Mouse (Mus musculus): Measurements from ENCODE around the gene H2-Q1. TPM values are rescaled to one million over a fixed set of nuclear protein-coding genes. Genes with fewer than 3 reads are reported as not detected.
"Not testable (repeated sequence)": the region's sequence is repeated elsewhere in the genome, so short reads cannot be mapped to it uniquely, and the experiment has no call there.

The H2-Q1 gene
- polyA plus RNA-seq, 2 experiments from 2014 or later: 0.13 TPM; not detected in 1

DNA sequence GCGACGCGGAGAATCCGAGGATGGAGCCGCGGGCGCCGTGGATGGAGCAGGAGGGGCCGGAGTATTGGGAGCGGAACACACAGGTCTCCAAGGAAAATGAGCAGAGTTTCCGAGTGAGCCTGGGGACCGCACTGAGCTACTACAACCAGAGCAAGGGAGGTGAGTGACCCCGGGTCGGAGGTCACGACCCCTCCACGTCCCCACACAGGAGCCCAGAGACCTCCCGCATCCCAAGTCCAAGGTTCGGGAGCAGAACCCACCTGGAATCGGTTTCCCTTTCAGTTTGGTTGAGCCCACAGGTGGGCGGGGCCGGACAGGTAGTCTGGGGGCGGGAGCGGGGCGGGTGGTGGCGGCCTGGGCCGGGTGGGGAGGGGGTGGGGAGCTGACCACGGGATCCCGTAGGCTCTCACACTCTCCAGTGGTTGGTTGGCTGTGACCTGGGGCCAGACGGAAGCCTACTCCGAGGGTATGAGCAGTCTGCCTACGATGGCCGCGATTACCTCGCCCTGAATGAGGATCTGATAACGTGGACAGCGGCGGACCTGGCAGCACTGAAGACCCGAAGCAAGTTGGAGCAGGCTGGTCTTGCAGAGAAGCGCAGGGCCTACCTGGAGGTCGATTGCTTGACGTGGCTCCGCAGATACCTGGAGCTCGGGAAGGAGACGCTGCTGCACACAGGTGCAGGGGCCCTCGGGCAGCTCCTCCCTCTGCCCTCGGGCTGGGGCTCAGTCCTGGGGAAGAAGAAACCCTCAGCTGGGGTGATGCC, 22.7 kb downstream of the H2-Q1 start:
- ATAC-seq: peak; percentile 60

DNA sequence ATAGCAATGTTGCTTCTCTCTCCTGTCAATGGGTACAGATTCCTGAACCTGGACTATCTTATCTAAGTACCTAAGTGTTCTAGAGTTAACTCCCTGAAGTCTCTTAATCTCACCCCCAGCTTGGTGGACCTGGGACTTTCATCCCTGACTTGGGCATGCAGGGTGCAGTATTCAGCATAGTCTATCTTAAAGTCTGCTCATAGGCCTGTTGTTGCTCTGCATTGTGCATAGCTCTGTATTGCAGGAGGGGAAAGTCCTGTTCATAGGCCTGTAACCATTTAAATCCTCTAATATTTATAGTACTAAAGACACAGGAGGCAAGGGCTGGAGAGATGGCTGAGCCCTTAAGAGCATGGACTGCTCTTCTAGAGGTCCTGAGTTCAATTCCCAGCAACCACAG, 27.5 kb downstream of the H2-Q1 start:
- not testable (repeated sequence) for ATAC-seq

DNA sequence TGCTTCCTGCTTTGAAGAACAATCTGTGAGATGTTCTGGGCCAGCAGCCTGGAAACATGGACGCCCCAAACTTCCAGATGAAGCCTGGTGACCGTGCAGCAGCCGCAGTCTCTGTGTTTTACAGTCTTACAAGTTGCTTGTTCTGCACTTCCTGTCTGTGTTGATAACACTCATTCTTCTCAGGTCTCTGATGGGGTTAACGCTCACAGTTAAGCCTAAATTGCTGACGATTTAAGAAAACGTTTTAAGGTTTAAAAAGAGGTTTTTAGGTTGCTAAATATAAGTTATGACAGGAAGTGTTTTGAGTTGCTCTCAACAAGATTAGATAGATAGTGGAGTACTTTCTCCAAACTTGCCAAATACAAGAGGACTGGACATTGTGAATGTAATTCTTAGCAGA, 33.1 kb downstream of the H2-Q1 start:
- ATAC-seq: peak; percentile 85

DNA sequence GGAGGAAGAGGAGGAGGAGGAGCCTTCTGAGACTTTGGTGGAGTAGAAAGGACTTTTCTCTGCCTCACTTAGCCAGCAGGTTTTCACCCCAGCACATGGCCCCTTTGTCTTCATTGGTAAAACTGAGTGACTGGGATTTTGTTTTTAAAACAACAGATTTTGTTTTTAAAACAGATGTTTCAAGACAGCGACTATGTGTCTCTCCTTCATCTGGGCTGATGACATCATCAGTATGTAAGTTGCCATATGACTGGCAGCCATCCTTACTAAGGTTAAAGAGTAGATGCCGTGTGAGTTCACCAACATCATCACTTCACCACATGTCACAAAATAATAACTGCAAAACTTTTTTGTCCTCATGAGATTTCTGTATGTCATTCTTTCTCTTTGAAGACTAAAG, 33.9 kb downstream of the H2-Q1 start:
- peak; percentile 33 for ATAC-seq

DNA sequence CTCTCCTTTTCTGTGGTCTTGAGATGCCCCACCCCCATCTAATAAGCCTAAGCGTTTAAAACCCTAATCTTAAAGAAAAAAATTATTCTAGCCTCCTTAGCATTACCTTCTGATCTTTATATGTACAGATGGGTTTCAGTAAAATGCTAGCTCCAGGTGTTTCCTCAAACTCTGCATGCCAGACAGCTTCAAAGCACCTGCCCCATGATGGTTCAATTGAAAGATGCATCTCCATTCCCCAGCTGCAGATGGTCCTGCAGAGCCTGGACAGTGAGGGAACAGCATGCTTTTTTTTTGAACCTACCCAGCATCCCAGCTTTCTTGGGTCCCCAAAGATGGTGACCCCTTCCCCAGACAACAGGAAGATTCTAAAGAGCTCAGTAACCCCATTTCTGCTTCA, 36.9 kb downstream of the H2-Q1 start:
- ATAC-seq: no peak

DNA sequence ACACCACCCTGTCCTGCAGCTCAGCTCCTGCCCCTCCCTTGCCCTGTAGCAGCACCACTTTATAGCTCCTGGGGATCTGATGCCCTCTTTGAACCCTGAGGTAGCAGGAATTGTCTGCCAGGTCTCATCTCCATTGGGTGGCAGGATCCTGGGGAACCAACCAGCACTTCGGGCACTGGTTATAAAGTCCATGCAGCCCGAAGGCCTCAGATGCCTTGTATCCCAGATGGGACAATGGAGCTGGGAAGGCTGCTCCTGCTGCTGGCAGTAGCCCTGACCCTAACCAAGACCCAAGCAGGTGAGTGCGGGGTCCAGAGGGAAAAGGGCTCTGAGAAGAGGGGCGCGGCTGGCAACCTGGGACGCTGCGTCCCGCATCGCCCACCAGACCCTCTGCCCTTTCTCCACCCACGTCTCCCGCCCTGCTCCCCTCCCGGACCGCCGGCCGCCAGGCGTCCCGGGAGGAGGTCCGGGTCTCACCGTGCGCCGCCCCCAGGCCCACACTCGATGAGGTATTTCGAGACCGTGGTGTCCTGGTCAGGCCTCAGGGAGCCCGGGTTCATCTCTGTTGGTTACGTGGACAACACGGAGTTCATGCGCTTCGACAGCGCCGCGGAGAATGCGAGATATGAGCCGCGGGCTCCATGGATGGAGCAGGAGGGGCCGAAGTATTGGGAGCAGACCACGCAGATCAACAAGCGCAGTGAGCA, 38.7 kb downstream of the H2-Q1 start:
- no peak for ATAC-seq

DNA sequence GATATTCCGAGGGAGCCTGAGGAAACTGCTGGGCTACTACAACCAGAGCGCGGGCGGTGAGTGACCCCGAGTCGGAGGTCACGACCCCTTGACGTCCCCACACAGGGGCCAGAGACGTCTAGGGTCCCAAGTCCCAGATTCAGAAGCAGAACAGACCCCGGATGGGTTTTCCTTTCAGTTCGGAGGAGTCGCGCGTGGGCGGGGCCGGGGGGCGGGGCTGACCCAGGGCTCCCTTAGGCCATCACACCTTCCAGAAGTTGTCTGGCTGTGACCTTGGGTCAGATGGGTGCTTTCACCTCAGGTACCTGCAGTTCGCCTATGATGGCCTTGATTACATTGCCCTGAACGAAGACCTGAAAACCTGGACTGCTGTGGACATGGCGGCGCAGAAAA, 39.3 kb downstream of the H2-Q1 start:
- ATAC-seq: peak; percentile 41

Other genes with a start within 250 kb of the H2-Q1 start
- gene Ly6g6e, start 243.5 kb upstream of the H2-Q1 start, polyA plus RNA-seq (2017; shearing (Covaris generic)): not detected
- gene Ly6g6d, start 242.3 kb upstream of the H2-Q1 start, polyA plus RNA-seq (2017; shearing (Covaris generic)): not detected
- gene Ly6g6f, start 234.8 kb upstream of the H2-Q1 start, polyA plus RNA-seq (2017; shearing (Covaris generic)): not detected
- 10 to 100 TPM; 23.5 to 27.2 TPM for gene Abhd16a, start 231.1 kb upstream of the H2-Q1 start, polyA plus RNA-seq (2017; shearing (Covaris generic))
- gene Ly6g5c, start 212.1 kb upstream of the H2-Q1 start, polyA plus RNA-seq (2017; shearing (Covaris generic)): not detected
- 1 to 10 TPM; 2.5 to 2.8 TPM for gene Ly6g5b, start 205.0 kb upstream of the H2-Q1 start, polyA plus RNA-seq (2017; shearing (Covaris generic))
- 10 to 100 TPM; 80.4 to 86.0 TPM for gene Gpank1, start 198.9 kb upstream of the H2-Q1 start, polyA plus RNA-seq (2017; shearing (Covaris generic))
- gene Csnk2b, start 198.4 kb upstream of the H2-Q1 start, polyA plus RNA-seq (2017; shearing (Covaris generic)): 100 to 1,000 TPM; 243 to 284 TPM
- 10 to 100 TPM; 24.2 to 33.4 TPM for gene D17H6S53E, start 194.0 kb upstream of the H2-Q1 start, polyA plus RNA-seq (2017; shearing (Covaris generic))
- gene Apom, start 188.4 kb upstream of the H2-Q1 start, polyA plus RNA-seq (2017; shearing (Covaris generic)): under 1 TPM in 1 of 2 experiments, not detected in 1; 0.32 TPM
- 10 to 100 TPM; 16.9 to 31.5 TPM for gene Bag6, start 185.2 kb upstream of the H2-Q1 start, polyA plus RNA-seq (2017; shearing (Covaris generic))
- 10 to 100 TPM; 43.0 to 75.1 TPM for gene Prrc2a, start 155.5 kb upstream of the H2-Q1 start, polyA plus RNA-seq (2017; shearing (Covaris generic))
- gene Aif1, start 144.3 kb upstream of the H2-Q1 start, polyA plus RNA-seq (2017; shearing (Covaris generic)): 1 to 10 TPM; 1.8 to 3.7 TPM
- gene Lst1, start 132.0 kb upstream of the H2-Q1 start, polyA plus RNA-seq (2017; shearing (Covaris generic)): 10 to 100 TPM in 1 of 2 experiments, 1 to 10 TPM in 1; 7.3 to 10.0 TPM
- gene Ltb, start 126.0 kb upstream of the H2-Q1 start, polyA plus RNA-seq (2017; shearing (Covaris generic)): 100 to 1,000 TPM; 154 to 344 TPM
- 10 to 100 TPM; 15.3 to 23.5 TPM for gene Tnf, start 118.4 kb upstream of the H2-Q1 start, polyA plus RNA-seq (2017; shearing (Covaris generic))
- 10 to 100 TPM; 82.7 to 99.0 TPM for gene Lta, start 115.1 kb upstream of the H2-Q1 start, polyA plus RNA-seq (2017; shearing (Covaris generic))
- gene Gm16181, start 99.6 kb upstream of the H2-Q1 start, polyA plus RNA-seq (2017; shearing (Covaris generic)): 1 to 10 TPM in 1 of 2 experiments, under 1 TPM in 1; 0.79 to 1.4 TPM
- gene Atp6v1g2, start 86.7 kb upstream of the H2-Q1 start, polyA plus RNA-seq (2017; shearing (Covaris generic)): 1 to 10 TPM; 6.3 to 8.2 TPM
- 1 to 10 TPM; 2.0 to 2.2 TPM for gene Nfkbil1, start 84.6 kb upstream of the H2-Q1 start, polyA plus RNA-seq (2017; shearing (Covaris generic))
- 100 to 1,000 TPM; 255 to 357 TPM for gene Ddx39b, start 78.7 kb upstream of the H2-Q1 start, polyA plus RNA-seq (2017; shearing (Covaris generic))
- gene H2-D1, start 57.7 kb upstream of the H2-Q1 start, polyA plus RNA-seq (2017; shearing (Covaris generic)): 1,000 to 10,000 TPM; 4,417 to 6,162 TPM
- gene H2-Q2, start 21.8 kb downstream of the H2-Q1 start, polyA plus RNA-seq (2017; shearing (Covaris generic)): 10 to 100 TPM in 1 of 2 experiments, 1 to 10 TPM in 1; 9.8 to 10.8 TPM
- gene H2-Q4, start 59.2 kb downstream of the H2-Q1 start, polyA plus RNA-seq (2017; shearing (Covaris generic)): 10 to 100 TPM; 14.0 to 16.4 TPM
- 100 to 1,000 TPM; 488 to 605 TPM for gene H2-Q6, start 104.4 kb downstream of the H2-Q1 start, polyA plus RNA-seq (2017; shearing (Covaris generic))
- gene H2-Q7, start 118.8 kb downstream of the H2-Q1 start, polyA plus RNA-seq (2017; shearing (Covaris generic)): 1,000 to 10,000 TPM; 1,046 to 1,058 TPM
- gene H2-Q10, start 149.7 kb downstream of the H2-Q1 start, polyA plus RNA-seq (2017; shearing (Covaris generic)): 10 to 100 TPM; 15.0 to 23.6 TPM
- under 1 TPM in 1 of 2 experiments, not detected in 1; 0.31 TPM for gene Pou5f1, start 185.6 kb downstream of the H2-Q1 start, polyA plus RNA-seq (2017; shearing (Covaris generic))
- gene Tcf19, start 196.4 kb downstream of the H2-Q1 start, polyA plus RNA-seq (2017; shearing (Covaris generic)): 10 to 100 TPM; 17.1 to 22.0 TPM
- gene Cchcr1, start 196.7 kb downstream of the H2-Q1 start, polyA plus RNA-seq (2017; shearing (Covaris generic)): 1 to 10 TPM; 5.5 to 7.6 TPM
- gene Psors1c2, start 212.8 kb downstream of the H2-Q1 start, polyA plus RNA-seq (2017; shearing (Covaris generic)): under 1 TPM in 1 of 2 experiments, not detected in 1; 0.65 TPM
- gene Cdsn, start 231.7 kb downstream of the H2-Q1 start, polyA plus RNA-seq (2017; shearing (Covaris generic)): not detected
- not detected for gene 2300002M23Rik, start 247.0 kb downstream of the H2-Q1 start, polyA plus RNA-seq (2017; shearing (Covaris generic))